27 mouse cellular contexts compared by ENCODE assay signal in the genomic region with DNA sequence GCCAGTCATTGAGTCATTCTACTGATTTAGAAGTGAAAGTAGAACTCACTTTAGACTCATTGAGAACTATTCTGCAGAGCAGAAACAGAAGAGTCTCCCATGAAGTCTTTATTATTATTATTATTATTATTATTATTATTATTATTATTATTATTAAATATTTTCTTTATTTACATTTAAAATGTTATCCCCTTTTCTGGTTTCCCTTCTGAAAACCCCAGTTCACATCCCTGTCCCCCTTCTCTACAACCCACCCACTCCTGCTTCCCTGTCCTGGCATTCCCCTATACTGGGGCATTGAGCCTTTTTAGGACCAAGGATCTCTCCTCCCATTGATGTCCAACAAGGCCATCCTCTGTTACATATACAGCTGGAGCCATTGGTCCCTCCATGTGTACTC. TPM values are rescaled to one million over a fixed set of nuclear protein-coding genes. Genes with fewer than 3 reads are reported as not detected.
"Had no signal": no experiment of that assay in that cellular context is flagged by ENCODE, and none has a peak within 500 bp of the region (broad histone marks: within the 10 kb centered on the region; RNA-seq: fewer than 3 reads in every experiment).

C030005K15Rik (minus strand) TSS at position 101 of the 400 bp plus-strand sequence.

RNA-seq across cellular contexts. Expression of gene C030005K15Rik, which starts in this region (rescaled TPM):
- polyA plus RNA-seq: heart, embryonic 10.5 days; heart, embryonic 11.5 days; heart, embryonic 12.5 days; heart, embryonic 13.5 days; heart, embryonic 14.5 days; heart, embryonic 15.5 days; heart, embryonic 16.5 days; heart, postnatal 0 days; hindbrain, embryonic 10.5 days; hindbrain, embryonic 11.5 days; hindbrain, embryonic 12.5 days; hindbrain, embryonic 13.5 days; hindbrain, embryonic 14.5 days; hindbrain, embryonic 15.5 days; hindbrain, embryonic 16.5 days; hindbrain, postnatal 0 days; inflammation-experienced regulatory T-cells, adult 6 months; intestine, embryonic 14.5 days; intestine, embryonic 15.5 days; intestine, embryonic 16.5 days; intestine, postnatal 0 days; kidney, adult 2 months; kidney, embryonic 14.5 days; kidney, embryonic 15.5 days; kidney, embryonic 16.5 days; kidney, postnatal 0 days; large intestine, adult 2 months had no signal
